Mouse (Mus musculus): ENCODE results near the gene Rbl2.
A peak's percentile ranks its signal among the peaks of the same experiment; 100 is the strongest.

Rbl2 gene

DNA sequence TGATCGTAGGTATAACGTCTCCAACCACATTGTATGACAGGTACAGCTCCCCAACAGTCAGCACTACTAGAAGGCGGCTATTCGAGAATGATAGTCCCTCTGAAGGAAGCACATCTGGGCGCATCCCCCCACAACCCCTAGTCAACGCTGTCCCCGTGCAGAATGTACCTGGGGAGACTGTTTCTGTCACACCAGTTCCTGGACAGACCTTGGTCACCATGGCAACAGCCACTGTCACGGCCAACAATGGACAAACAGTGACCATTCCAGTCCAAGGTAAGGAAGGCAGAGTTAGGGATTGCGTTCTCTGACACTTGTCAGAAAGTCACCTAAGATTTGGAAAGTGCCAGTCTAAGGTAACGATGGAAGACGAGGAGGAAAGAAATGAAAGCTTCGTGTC is 36.4 kb downstream of the Rbl2 start:
- DNase-seq (ENCODE audit: extremely low spot score, low spot score), result no peak

DNA sequence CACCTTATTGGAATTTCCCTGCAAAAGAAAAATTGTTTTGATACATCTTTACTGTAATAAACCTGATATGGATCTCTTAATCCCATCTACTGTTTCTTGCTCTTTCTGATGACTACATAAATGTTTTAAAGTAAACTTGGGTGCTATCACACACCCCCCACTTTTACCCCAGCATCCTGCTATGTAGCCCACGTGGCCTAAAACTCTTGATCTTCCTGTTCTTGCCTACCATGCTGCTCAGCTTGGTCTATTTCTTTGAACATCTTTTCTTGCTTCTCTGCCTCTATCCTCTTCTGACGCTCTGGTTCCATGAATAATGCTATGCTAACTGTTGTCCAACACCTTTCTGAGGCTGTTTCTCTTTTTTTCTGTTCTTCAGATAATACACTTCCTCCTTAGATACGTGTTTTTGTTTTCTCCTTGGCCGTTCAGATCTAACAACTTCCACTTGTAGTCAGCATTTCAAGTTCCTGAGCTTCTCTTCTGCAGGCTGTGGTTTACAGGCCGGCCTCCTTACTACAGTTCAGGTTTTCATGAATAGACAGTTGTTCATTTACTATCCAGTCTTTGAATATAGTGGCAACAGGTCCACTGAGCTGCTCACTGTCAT is 42.1 kb downstream of the Rbl2 start:
- DNase-seq (ENCODE audit: extremely low spot score, low spot score), result no peak

DNA sequence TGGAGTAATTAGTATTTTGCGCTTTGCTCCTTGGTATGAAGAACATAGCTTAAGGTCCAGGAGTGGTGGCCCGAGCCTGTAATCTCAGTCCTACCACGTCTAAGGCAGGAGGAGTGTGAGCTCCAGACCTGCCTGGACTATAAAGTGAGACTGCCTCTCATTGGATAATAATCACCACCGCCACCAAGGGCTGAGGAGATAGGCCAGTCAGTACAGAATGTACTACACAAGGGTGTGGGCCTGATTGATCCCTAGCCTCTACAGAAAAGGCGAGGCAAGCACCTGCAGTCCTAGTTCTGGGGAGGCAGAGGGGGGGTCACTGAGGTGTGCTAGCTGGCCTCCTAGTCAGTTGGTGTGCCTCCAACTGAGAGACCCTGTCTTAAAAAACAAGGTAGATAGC is 44.6 kb downstream of the Rbl2 start:
- DNase-seq (ENCODE audit: extremely low spot score, low spot score), result no peak

DNA sequence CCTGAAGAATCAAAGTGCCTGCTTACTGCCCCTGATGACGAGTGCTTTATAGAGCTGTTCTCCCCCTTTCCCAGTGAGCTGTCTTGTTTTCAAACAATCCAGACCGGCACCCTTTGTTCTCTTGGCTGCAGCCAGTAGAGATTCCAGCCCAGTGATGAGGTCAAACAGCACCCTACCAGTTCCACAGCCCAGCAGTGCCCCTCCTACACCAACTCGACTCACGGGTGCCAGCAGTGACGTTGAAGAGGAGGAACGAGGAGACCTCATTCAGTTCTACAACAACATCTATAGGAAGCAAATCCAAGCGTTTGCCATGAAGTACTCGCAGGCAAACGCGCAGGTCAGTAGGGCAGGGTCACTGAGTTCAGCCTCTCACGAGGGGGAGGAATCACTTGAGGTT is 45.1 kb downstream of the Rbl2 start:
- no peak for DNase-seq (ENCODE audit: extremely low spot score, low spot score)

DNA sequence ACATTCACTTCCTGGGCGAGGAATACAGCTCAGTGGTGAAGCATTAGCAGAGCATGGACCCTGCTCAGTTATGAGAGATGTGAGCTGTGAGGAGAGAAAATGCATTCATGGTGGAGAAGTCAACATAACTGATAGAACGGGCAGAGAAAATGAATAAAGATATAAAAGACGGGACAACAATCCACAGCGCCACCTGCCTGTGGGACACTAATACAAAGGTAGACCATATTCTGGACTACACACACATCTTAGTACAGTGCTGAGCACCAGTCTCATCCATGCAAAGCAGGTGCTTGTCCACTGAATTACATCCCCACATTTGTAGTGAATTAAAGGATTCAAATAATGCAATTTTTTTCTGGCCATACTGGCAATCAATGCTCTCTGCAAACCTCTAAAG is 47.7 kb downstream of the Rbl2 start:
- no peak for DNase-seq (ENCODE audit: extremely low spot score, low spot score)

DNA sequence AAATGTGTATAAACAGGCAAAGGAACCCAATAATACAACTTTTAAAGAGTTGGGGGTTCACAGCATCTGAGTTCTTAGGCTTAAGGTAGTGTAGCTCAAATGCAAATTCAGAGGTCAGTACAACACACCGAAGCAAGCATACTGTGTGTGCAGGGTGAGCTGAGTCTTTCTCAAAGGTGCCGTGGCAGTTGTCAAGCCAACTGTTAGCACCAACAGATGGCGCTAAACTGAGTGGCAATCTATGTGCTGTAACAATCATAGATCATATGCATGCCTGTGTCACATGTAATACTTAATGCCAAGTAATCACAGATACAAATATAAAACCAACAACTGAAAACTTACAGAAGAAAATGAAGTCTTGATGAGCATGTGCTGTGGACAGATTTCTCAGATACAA is 48.3 kb downstream of the Rbl2 start:
- no peak for DNase-seq (ENCODE audit: extremely low spot score, low spot score)

DNA sequence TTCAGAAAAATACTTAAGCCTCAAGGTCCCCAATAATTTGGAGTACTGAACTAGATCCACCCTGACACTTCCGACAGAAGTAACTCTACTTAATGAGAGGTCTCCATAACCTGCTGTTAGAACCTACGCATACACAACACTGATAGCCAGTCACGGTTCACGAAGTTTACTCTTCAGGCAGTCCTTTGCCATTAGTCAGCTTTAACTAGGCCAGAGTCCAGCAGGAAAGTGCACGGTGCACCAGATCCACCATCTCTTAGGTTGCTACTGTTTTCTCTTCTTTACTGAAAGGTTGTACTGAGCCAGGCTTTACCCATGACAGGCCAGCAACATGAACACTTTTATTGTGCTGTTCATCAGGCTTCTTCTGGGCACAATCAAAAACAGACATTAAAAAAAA is 54.5 kb downstream of the Rbl2 start:
- no peak for DNase-seq (ENCODE audit: extremely low spot score, low spot score)

DNA sequence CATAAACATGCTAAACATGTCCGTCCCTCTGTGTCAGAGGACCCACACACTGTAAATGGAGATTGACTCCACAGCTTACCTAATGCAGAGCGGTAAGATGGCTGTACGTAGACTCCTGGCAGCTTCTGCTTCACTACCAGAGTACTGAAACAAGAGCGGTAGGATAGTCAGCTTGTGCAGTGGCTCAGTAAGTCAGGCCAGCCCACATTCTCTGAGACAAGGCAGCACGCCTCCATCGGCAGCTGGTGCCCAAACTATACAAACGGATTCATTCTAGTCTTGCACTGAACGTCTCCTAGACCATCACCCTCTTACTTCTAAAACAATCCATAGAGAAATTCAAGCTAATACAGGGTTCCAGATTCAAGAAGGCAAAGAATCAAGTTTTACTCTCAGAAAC is 56.9 kb downstream of the Rbl2 start:
- DNase-seq (ENCODE audit: extremely low spot score, low spot score), result no peak

DNA sequence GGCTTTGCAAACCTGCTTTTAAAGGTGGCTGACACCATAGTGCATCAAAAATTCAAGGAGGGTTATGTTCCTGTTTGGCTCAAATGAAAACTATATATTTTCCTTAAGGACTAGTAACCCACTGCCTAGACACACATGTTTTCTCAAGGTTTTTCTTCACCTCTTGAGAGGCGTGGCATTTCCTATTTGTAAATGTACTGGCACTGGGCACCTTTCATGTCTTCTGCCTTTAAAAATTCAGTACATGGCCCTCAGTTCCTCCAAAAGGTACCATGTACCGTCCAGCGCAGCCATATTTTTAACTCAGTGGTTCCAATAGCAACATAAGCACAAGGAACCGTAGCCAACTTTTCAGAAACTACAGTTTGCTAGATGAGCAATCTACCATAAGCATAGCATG is 62.9 kb downstream of the Rbl2 start:
- DNase-seq (ENCODE audit: extremely low spot score, low spot score), result no peak

DNA sequence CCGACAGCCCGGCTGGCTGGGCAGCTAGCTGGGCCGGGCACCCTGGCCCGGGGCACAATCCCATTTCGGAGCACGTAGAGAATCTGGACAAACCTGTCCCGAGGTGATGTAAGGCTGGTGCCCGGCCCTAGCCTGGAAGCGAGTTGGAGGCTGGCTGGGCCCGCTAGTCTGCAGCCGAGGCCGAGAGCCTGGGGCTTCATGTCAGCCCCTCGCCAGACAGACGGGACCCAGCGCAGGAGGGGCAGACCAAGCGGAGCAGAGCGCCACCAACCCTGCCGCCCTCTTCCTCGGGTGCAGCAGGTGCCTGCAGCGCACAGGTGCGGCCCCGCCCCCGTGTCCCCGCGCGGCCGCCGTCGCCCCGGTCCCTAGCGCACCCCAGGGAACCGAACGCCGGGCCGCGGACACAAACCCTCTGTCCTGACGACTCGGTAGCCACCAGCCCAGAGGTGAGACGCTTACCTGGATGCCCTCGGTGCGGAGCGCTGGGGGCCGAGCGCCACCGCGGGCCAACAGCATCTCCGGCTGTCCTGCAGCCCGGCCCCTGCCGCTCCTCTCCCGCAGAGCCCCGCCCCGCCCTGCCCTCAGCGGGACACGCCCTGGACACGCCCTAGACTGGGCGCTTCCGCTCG is 63.7 kb downstream of the Rbl2 start:
- no peak for DNase-seq (ENCODE audit: extremely low spot score, low spot score)

DNA sequence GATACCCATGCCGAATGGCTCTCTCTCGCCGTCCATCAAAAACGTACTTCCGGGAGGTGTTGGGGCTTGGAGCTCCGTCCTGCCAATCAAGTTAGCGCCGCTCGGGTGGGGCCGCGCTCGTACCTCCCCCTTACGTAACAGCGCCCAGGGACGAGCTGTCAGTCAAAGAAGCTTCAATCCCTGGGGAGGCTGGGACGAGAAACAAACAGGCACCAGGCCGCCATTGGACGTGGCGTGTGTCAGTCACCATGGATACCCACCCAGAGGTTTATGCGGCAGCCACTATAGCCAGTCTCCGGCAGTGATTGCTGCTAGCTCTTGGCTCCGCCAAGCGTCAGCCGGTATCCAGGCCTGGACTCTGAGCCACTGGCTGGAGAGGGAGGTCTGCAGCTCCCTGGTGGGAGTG is 64.2 kb downstream of the Rbl2 start:
- peak; percentile 99 for DNase-seq (ENCODE audit: extremely low spot score, low spot score)

DNA sequence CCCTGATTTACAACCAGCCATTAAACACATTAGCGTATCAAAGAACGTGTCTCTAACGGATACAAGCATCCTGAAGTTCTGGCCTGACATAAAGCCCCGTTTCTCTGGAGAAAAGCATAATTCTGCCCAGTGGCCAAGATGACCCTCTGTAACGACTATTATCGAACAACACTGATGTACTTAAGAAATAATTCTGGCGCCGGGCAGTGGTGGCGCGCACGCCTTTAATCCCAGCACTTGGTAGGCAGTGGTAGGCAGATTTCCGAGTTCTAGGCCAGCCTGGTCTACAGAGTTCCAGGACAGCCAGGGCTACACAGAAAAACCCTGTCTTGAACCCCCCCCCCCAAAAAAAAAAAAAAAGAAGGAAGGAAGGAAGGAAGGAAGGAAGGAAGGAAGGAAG is 64.8 kb downstream of the Rbl2 start:
- no peak for DNase-seq (ENCODE audit: extremely low spot score, low spot score)

DNA sequence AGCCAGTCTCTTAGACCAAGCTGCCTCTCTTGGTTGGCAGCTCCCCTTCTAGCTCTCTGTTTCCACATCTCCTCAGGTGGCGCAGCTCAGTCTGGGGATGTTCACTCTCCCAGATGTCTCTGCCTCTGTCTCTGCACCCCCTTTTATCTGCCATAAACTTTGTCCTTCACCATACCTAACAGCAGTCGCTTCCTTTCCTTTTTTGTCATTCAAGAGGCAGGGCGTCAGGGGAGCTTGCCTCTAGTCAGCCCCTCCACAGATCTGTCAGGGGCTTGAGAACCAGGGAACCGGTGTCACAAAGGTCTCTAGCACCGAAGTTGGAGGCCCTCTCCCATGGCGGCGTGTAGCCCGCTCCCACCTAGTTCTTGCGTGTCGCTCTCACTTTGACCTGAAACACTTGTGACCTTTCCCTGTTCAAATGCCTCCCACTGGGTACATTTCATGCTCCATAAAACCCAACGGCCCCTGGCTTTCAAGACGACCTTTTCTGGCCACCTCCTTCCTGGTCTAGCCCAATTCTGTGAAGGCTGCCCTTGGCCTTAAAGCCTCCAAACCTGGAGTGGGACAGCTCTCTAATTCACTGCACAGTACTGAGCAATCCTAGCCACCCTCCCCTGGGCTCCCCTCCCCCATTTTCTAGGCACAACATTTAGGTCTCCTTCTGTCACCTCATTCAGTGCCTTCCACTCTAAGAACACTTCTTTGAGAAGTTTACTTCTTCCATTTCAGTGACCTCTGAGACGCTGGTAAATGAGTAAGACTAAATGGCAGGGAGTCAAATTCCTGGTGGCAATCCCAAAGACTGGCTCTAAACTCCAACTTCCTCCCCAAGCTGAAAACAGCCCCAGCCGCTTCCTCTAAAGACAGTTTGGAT is 65.7 kb downstream of the Rbl2 start:
- DNase-seq (ENCODE audit: extremely low spot score, low spot score), result no peak

DNA sequence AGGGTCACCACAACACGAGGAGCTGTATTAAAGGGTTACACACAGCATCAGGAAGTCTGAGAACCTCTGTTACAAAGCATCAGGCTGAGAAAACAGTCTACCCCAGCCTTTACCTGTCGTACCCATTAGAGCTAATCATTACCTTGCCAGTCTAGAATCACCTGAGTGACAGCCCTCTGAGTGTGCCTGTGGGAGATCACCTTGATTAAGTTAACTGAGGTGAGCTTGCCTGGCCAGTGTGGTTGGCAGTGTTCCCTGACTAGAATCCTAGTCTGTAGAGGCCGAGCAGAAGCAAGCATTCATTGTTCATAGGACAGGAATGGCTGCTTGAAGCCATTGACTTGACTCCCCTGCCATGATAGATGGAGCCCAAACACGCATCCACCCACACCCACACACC is 71.0 kb downstream of the Rbl2 start:
- no peak for DNase-seq (ENCODE audit: extremely low spot score, low spot score)

DNA sequence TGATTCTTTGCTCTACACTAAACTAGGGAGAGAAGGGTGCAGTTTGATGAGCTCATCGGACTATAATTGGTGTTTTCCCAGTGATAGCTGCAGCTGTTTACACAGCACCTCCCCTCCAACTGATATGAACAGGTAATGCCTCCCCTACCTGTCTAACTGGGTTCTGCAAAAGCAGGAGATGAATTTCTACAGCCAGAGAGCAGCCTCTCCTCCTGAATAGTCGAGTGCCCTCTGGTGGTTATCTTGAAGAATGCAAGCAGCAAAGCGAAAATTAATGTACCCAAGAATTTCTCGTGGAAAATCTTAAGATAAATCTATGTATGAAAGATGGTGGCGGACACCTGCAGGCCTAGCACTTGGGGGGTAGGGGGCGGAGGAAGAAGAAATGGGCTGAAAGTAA is 77.9 kb downstream of the Rbl2 start:
- DNase-seq (ENCODE audit: extremely low spot score, low spot score), result peak; percentile 41

DNA sequence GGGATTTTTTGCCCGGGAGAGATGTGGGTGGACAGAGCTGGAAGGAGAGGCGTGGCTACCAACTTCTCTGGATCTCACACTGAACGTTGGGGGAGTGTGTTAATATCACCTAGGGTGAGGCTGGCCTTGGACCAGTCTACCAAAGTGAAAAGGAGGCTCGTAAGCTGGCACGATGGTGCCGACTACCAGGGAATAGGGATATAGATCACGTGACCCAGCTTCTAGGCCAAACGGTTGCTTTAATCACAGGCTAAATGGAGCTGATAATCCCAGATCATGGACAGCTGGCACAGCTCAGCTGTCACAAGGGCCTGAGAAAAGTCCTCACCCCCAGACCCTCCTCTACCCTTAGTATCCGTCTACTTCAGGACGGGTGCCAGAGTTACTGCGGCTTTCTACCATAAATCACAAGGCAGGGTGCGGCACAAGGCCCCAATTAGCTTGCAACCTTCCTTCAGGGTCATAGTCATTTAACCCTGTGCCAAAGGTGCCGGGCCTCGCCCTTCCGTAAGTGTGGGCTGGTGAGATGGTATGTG is 78.9 kb downstream of the Rbl2 start:
- no peak for DNase-seq (ENCODE audit: extremely low spot score, low spot score)

DNA sequence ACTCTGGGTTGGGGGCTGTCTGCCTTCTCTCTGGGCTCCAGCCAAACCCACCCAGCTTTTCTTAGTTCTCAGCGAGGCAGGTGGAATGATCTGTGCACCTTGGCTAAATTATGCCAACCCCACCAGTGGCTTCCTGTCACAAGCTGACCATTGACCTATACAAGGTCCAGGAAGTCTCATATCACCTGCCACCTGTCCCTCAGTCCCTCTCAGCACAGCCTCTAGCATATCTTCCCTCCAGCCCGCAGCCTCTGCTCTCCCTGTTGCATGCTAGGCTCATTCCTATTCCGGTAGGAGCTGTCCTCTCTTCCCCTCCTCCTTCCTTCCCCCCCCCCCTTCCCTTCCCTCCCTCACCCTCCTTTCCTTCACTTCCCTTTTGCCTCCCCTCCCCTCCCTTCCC is 79.4 kb downstream of the Rbl2 start:
- no peak for DNase-seq (ENCODE audit: extremely low spot score, low spot score)

DNA sequence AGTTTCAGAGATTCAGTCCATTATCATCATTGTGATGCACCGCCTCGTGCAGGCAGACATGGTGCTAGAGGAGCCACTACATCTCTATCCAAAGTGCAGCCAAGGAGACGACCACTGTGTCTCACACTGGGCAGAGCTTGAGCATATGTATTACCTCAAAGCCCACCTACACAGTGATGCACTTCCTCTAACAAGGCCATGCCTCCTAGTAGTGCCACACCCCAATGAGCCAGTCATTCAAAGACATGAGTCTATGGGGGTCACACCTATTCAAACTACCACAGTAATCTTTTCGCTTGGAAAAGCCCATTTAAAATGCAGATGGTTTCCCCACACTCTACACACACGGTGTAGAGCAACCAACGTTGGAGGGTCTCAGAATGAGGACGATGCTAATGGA is 81.7 kb downstream of the Rbl2 start:
- DNase-seq (ENCODE audit: extremely low spot score, low spot score), result no peak

DNA sequence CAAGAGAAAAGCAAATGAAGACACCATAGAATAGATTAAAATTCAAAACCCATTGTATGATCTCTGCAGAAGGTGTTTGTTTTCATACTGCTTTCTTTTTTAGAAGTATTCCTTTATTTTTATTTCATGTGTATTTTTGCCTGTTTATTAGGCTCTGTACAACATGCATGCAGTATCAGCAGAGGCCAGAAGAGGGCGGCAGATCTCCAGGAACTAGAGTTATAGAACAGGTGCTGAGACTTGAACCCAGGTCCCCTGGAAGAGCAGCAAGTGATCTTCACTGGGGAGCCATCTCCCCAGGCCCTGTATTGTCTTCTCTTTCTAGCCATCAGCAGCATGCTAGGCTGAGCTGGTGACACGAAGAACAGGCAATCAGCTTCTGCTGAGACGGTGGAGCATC is 84.0 kb downstream of the Rbl2 start:
- DNase-seq (ENCODE audit: extremely low spot score, low spot score), result no peak

DNA sequence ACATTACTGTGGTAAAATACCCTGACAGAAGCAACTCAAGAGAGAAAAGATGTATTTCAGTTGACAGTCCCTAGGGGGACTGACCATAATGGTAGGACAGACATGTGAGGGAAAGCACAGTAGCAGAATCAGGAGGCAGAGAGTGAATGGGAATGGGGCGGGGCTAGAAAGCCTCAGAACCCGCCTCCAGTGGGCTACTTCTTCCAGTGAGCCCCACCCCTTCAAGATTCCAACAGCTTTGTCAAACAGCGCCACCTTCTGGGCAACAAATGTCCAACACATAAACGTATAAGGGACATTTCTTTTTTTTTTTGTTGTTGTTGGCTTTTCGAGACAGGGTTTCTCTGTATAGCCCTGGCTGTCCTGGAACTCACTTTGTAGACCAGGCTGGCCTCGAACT is 84.7 kb downstream of the Rbl2 start:
- no peak for DNase-seq (ENCODE audit: extremely low spot score, low spot score)

DNA sequence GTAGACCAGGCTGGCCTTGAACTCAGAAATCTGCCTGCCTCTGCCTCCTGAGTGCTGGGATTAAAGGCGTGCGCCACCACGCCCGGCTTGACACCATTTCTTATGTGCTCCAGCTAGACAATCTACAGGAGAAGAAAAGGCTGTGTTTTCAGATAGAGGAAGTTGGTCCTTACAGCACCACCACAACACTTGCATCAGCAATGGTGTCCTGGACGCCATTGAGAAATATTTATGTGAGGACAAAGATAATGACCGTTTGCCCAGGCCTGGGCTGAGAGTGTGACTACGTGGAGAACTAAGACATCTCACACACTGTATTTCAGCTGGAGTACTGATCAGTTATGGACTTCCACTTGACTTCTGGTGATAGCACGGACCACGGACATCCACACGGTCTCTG is 88.8 kb downstream of the Rbl2 start:
- no peak for DNase-seq (ENCODE audit: extremely low spot score, low spot score)

DNA sequence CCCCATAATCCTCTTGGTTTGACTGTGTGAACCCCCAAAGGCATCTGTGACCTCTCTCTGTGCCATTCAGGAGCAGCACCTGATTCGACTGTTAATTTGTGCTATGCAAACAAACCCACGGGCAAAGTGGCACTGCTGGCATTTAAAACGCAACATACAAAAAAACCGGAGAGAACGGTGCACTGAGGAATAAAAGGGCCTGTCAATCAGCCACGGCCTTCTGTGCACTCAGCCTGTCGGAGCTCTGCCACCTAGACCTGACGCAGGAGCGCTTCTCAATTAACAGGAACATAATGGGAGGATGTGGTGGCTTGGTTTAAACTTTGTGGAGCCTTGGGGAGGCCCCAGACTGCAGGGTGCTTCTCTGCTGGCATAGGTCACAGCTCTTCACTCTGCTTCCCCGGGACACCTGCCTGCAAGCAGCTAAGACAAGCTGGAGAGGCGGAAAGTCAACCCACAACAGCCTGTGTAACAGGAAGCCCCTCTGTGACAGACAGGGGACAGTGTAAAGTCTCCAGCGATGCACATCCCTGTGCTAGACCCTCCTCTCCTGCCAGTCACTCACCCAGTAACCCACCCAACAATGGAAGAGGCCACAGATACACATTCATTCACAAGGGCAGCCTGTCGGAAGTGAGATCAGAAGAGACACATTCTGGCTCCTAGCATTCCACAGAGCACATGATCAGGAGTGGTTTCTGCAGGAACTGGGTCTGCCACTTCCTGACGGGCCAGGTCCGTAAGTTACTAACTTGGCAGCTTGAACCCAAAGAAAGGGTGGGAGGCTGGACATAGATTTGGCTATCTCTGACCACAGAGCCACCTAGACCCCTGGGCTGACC is 90.3 kb downstream of the Rbl2 start:
- DNase-seq (ENCODE audit: extremely low spot score, low spot score), result no peak
